Mouse (Mus musculus) MEL (cell line): ENCODE results near the gene Krt84.

Experiments
- CTCF ChIP-seq, 3 experiments: IDR thresholded peaks in 2 of 3; conservative IDR thresholded peaks in 1 of 3; 2 replicates each; pipeline ENCODE4 v1.5.1; 2011 to 2012; ENCODE audit warnings: low read length in 3 of 3, low read depth in 2 of 3, mild to moderate bottlenecking in 2 of 3, improper control_type of control experiment in 1 of 3, inconsistent platforms in 1 of 3, mixed read lengths in 1 of 3, moderate library complexity in 1 of 3; ENCODE audit not compliant: control insufficient read depth in 1 of 3, insufficient read depth in 1 of 3, poor library complexity in 1 of 3, severe bottlenecking in 1 of 3
- GABPA ChIP-seq: IDR thresholded peaks from 2 replicates; pipeline ENCODE4 v1.6.1; 2012; ENCODE audit warnings: low read depth, mild to moderate bottlenecking, inconsistent platforms, low read length, improper control_type of control experiment, moderate library complexity
- JUND ChIP-seq: IDR thresholded peaks from 2 replicates; pipeline ENCODE4 v1.6.1; 2011; ENCODE audit warnings: low read depth, mild to moderate bottlenecking, improper control_type of control experiment, low read length
- MAZ ChIP-seq: IDR thresholded peaks from 2 replicates; pipeline ENCODE4 v1.6.1; 2012; ENCODE audit warnings: low read depth, mild to moderate bottlenecking, inconsistent platforms, low read length, improper control_type of control experiment
- NRF1 ChIP-seq: IDR thresholded peaks from 2 replicates; pipeline ENCODE4 v1.6.1; 2014; ENCODE audit warnings: low read depth, mild to moderate bottlenecking, inconsistent platforms, low read length, improper control_type of control experiment, moderate library complexity; ENCODE audit not compliant: poor library complexity, insufficient read depth, severe bottlenecking
- POLR2A ChIP-seq, 2 experiments: IDR thresholded peaks; 2 replicates each; pipeline ENCODE4 v1.6.1; 2011 to 2012; ENCODE audit warnings: low read length in 2 of 2, mild to moderate bottlenecking in 2 of 2, control low read depth in 1 of 2, improper control_type of control experiment in 1 of 2, low read depth in 1 of 2, moderate library complexity in 1 of 2; ENCODE audit not compliant: control insufficient read depth in 1 of 2, insufficient read depth in 1 of 2, poor library complexity in 1 of 2
- POLR2AphosphoS2 ChIP-seq: IDR thresholded peaks from 2 replicates; pipeline ENCODE4 v1.6.1; 2011; ENCODE audit warnings: low read length, improper control_type of control experiment
- TCF12 ChIP-seq: IDR thresholded peaks from 2 replicates; pipeline ENCODE4 v1.6.1; 2014; ENCODE audit warnings: low read depth, mild to moderate bottlenecking, inconsistent platforms, low read length, improper control_type of control experiment, moderate library complexity
- ZKSCAN1 ChIP-seq: IDR thresholded peaks from 2 replicates; pipeline ENCODE4 v1.6.1; 2012; ENCODE audit warnings: low read depth, mild to moderate bottlenecking, inconsistent platforms, low read length, improper control_type of control experiment, moderate library complexity

GRCm38 (mm10) chr15:101553169-101553568 lies 20.5 kb upstream of the Krt84 start:
- TF ChIP-seq TCF12: no peak
- TF ChIP-seq MAZ: no peak
- no peak for TF ChIP-seq POLR2A (IDR thresholded peaks at IDR 0.05; ENCODE audit: control insufficient read depth in 1 of 2, insufficient read depth in 1 of 2, low read depth in 1 of 2, low read length in 2 of 2, poor library complexity in 1 of 2)
- TF ChIP-seq JUND: no peak
- TF ChIP-seq POLR2AphosphoS2: no peak
- TF ChIP-seq CTCF (IDR thresholded peaks at IDR 0.05 in 2 of 3, conservative IDR thresholded peaks at IDR 0.05 in 1 of 3; ENCODE audit: control insufficient read depth in 1 of 3, insufficient read depth in 1 of 3, low read depth in 2 of 3, low read length in 3 of 3, poor library complexity in 1 of 3, severe bottlenecking in 1 of 3): no peak
- TF ChIP-seq ZKSCAN1: no peak
- no peak for TF ChIP-seq NRF1
- no peak for TF ChIP-seq GABPA
